Mouse (Mus musculus) midbrain, embryonic 13.5 days (tissue): ENCODE results near the gene D430019H16Rik. TPM values are rescaled to one million over a fixed set of nuclear protein-coding genes. Genes with fewer than 3 reads are reported as not detected.

ENCODE experiments used
- polyA plus RNA-seq: library from polyadenylated mRNA; unstranded; fragments of >200 nt; fragmentation: Nextera tagmentation; extraction: Ambion mirVana; gene quantifications from 2 replicates; pipeline ENCODE4 v1.2.1, GENCODE M21; 2015

D430019H16Rik gene
- polyA plus RNA-seq, 1 experiment from 2014 or later, result 13.2 TPM

Other genes with a start within 250 kb of the D430019H16Rik start
- not detected in 2 replicates for gene Tcl1, start 231.1 kb upstream of the D430019H16Rik start, polyA plus RNA-seq
- gene Tunar, start 120.0 kb upstream of the D430019H16Rik start, polyA plus RNA-seq, result 6.7 and 6.8 TPM in 2 replicates
- 0.53 and 0.77 TPM in 2 replicates for gene Bdkrb2, start 109.4 kb downstream of the D430019H16Rik start, polyA plus RNA-seq
- gene Bdkrb1, start 149.2 kb downstream of the D430019H16Rik start, polyA plus RNA-seq, result 0.12 TPM in 1 of 2 replicates, not detected in the other
- 37.8 and 39.4 TPM in 2 replicates for gene Gskip, start 231.0 kb downstream of the D430019H16Rik start, polyA plus RNA-seq
- gene Atg2b, start 231.4 kb downstream of the D430019H16Rik start, polyA plus RNA-seq, result 14.0 and 14.5 TPM in 2 replicates